Mouse (Mus musculus) common myeloid progenitor, adult 5-6 weeks (primary cell): Measurements from ENCODE around the gene Dnajb12. TPM values are rescaled to one million over a fixed set of nuclear protein-coding genes. Genes with fewer than 3 reads are reported as not detected.

ENCODE experiments used
- ATAC-seq: replicated peaks from 2 replicates; pipeline ENCODE4 v1.8.0; 2016; ENCODE audit warnings: low read depth, mild to moderate bottlenecking, moderate TSS enrichment, inconsistent platforms; ENCODE audit not compliant: poor library complexity, severe bottlenecking
- total RNA-seq: library from RNA; stranded (forward); fragments of 200-1000, 187-1606 nt; gene quantifications from 2 replicates; pipeline ENCODE4 v1.2.3, GENCODE M21; 2017

Dnajb12 gene
- total RNA-seq, 1 experiment from 2014 or later, result 23.9 TPM

- peak; percentile 28; the same call in 1 of the 2 replicates for ATAC-seq
Observed at GRCm38 (mm10) chr10:59892977-59893376, 13.6 kb downstream of the Dnajb12 start.

DNA sequence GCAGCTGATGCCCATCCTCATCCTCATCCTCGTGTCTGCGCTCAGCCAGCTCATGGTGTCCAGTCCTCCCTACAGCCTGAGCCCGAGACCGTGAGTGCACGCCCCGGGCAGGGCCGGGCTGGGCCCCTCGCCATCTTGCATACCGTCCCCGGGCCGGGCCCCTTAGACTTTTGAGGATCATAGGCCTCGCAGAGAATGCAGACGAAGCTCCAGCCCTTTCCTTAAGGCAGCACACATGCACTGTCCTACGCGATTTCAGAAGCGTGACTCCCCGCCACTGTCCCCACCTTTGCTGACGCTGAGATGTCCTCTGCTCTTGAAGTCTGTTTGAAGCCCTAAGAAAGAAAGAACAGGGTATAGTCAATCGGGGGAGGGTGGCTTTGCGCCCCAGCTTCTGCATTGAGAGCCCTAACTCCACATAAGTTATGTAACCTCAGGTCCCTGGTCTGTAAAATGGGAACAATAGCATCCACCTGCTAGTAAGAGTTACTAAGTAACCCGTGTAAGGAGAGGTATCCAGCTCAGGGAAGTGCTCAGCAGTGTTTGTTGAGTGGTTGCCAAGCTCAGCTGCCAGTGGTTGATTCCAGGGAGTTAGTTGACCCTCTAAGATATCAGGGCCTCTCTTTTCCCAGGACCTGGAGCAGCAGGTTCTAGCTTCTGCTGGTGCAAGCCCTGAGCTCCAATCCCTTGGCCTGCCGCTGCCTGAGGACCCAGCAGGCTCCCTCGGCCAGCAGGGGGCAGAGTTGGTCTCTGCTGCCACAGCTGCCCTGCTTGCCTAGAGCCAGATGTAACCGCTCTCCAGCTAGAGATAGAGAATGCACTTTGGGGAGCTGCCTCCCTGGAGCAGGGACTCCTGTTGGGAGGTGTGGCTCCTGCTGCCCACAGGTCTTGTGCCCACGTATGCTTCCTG, 15.2 kb downstream of the Dnajb12 start:
- peak; percentile 27 for ATAC-seq

DNA sequence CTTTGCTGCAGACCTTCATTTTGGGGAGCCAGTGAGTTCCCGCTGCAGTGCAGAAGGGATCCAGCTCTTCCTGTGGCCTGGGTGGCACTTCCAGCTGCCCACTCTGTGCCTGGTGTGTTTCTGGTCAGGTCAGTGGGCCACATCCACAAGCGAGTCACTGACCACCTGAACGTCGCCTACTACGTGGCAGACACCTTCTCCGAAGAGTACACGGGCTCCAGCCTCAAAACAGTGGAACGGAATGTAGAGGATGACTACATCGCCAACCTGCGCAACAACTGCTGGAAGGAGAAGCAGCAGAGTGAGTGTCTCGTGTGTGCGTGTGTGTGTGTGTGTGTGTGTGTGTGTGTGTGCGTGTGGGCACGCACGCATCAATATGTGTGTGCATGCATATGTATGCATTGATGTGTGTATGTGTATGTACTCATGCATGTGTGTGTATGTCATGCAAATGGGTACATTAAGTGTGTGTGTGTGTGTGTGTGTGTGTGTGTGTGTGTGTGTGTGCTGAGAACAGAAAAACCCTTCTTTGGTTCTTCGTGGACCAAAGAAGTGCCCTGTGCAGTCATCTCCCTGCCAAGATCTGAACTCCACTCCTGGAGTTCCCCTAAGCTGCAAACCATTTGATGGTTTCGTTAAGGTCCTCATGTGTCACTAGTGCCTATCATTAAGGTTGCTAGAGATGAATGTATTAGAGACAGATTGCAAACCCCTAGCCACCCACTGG, 16.3 kb downstream of the Dnajb12 start:
- no peak for ATAC-seq

DNA sequence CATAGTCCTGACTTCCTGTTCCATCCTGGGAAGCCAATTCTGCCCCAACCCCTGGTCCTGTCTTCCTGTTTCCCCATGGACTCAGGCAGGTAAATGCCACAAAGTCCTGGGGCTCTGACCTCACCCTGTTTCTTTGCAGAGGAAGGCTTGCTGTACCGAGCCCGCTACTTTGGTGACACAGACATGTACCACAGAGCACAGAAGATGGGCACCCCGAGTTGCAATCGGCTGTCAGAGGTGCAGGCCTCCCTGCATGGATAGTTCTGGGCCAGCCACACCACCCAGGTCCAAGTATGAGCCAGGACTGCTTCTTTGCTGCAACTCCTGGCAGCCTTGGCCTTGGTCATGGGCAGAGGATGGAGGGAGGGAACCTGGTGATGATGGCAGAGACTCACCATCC, 16.9 kb downstream of the Dnajb12 start:
- no peak for ATAC-seq

DNA sequence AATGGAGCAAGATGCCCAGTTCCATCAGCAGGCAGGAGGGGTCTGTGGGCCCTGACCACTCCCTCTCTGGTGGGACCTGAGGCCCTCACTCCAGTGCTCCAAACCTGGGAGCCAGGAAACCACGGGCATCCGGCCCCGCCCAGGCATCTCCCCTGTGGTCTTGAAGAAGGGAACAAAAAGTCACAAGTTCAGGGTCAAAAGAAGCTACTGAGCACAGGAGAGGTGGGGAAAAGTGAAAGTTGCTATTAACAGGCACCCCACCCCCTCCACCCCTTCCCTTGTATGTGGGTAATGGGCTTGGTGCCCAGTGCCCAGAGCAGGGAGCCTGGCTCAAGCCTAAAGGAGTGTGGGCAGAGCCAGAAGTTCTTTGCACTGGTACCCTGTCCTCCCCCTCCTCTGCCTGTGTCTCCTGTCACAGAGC, 17.6 kb downstream of the Dnajb12 start:
- ATAC-seq, result peak; percentile 48

DNA sequence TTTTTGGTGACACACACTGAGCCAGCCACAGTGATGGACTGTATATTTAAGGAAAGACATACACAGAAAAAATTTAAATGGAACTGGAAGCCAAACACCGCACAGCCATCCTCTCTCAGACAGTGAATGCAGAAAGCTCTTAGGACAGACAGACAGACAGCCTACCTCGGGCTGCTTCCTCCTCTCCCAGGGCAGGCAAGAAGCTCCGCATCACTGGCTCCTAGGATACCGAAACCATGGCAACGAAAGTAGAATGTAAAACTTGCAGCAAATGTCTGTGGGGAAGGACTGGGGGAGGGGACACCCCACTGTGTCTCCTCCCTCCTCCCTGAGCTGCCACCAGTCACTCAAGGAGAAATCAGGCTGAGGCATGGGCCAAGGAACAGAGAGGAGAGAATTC, 18.2 kb downstream of the Dnajb12 start:
- ATAC-seq, result 0 out of 2 replicates have a peak, but pooled peaks have one; percentile 6

GRCm38 (mm10) chr10:59898180-59898778, 18.9 kb downstream of the Dnajb12 start:
- no peak for ATAC-seq

GRCm38 (mm10) chr10:59898935-59899334, 19.6 kb downstream of the Dnajb12 start:
- ATAC-seq, result no peak

- peak; percentile 69 for ATAC-seq
Observed at GRCm38 (mm10) chr10:59899341-59900173, 20.2 kb downstream of the Dnajb12 start.

DNA sequence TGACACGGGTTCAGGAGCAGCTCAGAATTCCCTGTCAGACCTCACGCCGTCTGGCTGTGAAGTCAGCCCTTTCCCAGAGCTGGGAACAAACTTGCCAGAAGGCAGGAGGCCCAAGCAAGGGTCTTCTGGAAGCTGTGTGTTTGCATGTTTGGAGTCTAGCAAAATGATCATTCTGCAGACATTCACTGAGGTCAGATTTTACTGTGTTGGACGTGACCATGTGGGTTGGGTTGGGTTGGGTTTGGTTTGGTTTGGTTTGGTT, 20.7 kb downstream of the Dnajb12 start:
- ATAC-seq, result no peak

DNA sequence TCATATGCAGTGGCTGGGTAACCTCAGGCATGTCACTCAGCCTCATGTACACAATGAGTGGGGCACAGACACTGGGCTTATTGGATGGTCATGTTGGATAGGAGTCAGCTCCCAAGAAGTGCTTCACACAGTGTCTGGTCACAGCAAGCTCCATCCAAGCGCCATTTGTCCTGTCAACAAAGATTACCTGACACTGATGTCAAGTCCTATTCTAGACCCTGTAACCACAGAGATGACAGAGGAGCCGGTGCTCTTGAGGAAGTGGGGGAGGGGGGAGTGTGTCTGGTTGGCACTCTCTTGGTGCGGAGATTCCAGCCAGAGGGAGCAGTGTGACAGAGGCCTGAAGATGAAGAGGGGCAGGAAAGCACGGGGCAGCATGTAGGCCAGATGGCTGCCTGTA, 21.6 kb downstream of the Dnajb12 start:
- ATAC-seq, result no peak

DNA sequence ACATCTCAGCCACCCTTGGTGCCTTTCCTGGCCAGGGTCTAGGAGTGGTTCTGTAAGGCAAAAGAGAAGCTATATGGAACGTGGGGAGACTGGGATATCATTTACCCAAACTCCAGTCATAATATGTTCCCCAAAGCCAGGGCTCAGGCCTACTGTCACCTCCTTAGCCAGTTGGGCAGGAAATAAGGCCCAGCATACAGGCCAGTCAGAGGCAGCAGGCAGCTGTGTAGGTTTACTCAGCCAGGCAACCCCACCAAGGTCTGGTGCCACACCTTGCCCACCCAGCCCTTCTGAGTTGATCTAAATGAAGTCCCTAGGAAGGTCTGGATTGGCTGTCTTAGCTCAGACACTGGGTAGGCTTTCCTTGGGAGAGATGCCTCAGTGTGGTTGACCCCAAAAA, 22.1 kb downstream of the Dnajb12 start:
- ATAC-seq, result no peak

DNA sequence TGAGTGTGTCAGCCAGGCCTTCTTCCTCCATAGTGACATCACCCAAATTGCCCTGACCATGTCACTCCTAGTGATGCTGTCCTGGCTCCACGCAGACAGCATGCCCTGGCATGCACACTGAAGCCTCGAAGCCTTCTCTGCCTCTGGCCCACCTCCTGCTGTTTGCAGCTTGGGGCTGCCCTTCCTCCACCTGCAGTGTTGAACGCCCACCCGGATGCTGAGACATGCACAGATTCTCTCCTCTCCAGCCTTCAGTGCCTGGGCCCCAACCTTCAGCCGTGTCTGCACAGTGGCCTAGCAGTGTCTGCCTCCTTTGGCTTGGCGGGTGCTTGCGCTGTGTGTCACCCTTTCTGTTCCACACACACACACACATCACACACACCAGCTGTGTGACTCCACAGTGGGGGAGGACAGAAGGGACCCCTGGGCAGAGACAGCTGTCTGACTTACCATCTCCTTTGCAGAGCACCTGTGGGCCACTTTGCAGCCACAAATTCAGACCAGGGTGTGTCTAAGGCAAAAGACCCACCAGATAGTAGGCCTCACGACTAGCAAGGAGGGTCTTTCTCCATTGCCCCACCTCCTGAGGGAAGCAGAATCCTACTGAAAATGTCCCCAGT, 22.7 kb downstream of the Dnajb12 start:
- ATAC-seq, result no peak

DNA sequence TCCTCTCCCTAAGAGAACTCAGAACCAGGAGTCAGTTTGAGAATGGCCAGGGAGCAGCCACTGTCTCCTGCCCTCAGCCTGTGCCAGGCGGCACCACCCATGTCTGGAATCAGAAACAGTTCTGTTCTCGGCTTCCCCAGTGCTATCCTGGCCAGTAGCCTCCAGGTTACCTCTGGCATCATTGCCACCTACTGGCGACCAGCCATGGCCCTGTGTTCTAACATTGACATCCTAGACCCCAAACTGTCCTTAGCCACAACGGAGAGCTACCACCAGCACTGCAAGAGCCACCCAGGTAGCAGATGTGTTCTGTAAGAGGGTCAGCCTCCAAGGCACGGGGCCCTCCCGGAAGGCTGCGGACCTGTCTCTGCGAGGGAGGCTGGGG, 23.2 kb downstream of the Dnajb12 start:
- no peak for ATAC-seq

GRCm38 (mm10) chr10:59903170-59903569, 23.8 kb downstream of the Dnajb12 start:
- ATAC-seq, result no peak

- ATAC-seq, result no peak
Observed at GRCm38 (mm10) chr10:59907080-59907609, 27.8 kb downstream of the Dnajb12 start.

DNA sequence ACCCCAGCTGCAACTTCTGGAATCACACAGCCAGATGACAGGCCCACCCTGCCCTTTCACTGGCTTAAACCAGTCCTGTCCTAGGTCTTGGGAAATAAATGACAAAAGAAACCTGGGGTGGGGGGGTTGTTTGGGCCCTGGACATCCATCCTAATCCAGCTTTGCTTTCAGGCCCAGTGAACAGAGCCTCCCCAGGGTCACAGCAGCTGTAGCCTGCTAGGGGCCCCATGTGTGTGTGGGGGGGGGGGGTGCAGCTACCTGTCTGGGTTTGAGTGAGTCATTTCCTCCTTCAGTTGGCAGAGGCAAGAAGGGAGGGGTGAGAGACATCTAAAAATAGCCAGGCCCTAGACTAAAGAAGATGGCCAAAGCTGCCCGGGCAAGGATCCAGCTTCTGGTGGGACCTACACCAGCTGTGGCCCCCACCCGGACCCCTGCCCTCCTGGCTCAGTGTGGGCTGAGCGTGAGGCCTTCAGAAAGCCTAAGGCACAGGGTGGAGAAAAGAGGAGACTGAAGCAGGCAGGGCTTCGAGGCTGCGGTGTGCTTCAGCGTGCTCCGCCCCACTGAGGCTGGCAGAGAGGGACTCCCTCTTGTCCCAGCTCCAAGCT, 28.4 kb downstream of the Dnajb12 start:
- peak; percentile 41 for ATAC-seq

- ATAC-seq, result no peak
Observed at GRCm38 (mm10) chr10:59908776-59909315, 29.5 kb downstream of the Dnajb12 start.

- peak; percentile 40 for ATAC-seq
Observed at GRCm38 (mm10) chr10:59909357-59909847, 30.0 kb downstream of the Dnajb12 start.
